Mouse (Mus musculus) G1E (cell line): Measurements from ENCODE around the gene Spg21. TPM values are rescaled to one million over a fixed set of nuclear protein-coding genes. Genes with fewer than 3 reads are reported as not detected.
A peak's percentile ranks its signal among the peaks of the same experiment; 100 is the strongest.

Source experiments
- ATAC-seq: 2 replicates; pipeline ENCODE4 v1.8.0; 2016; ENCODE audit warnings: mild to moderate bottlenecking; ENCODE audit not compliant: insufficient number of reproducible peaks, poor library complexity, low FRiP score, severe bottlenecking; ENCODE audit errors: extremely low read depth
- DNase-seq: peaks from one replicate; pipeline ENCODE4 v3.0.0; 2012; ENCODE audit warnings: low spot score
- H3K27me3 ChIP-seq: 2 replicates; pipeline ENCODE4 v1.6.1; 2012; ENCODE audit warnings: mild to moderate bottlenecking, low read length, inconsistent platforms; ENCODE audit not compliant: insufficient read depth
- H3K36me3 ChIP-seq: replicated peaks from 2 replicates; pipeline ENCODE3; 2012; ENCODE audit warnings: mild to moderate bottlenecking, inconsistent platforms
- H3K4me1 ChIP-seq: 2 replicates; pipeline ENCODE4 v1.6.1; 2012; ENCODE audit warnings: low read depth, low read length, inconsistent platforms, mixed read lengths; ENCODE audit not compliant: insufficient read depth
- H3K4me3 ChIP-seq: 2 replicates; pipeline ENCODE4 v1.5.1; 2012; ENCODE audit warnings: low read depth, mild to moderate bottlenecking, inconsistent platforms, low read length, moderate library complexity, mixed read lengths
- H3K9me3 ChIP-seq: replicated peaks from 2 replicates; pipeline ENCODE4 v1.6.1; 2012; ENCODE audit warnings: inconsistent platforms
- CTCF ChIP-seq: IDR thresholded peaks from 2 replicates; pipeline ENCODE4 v1.5.1; 2012; ENCODE audit warnings: low read depth, low read length, inconsistent platforms, mixed read lengths
- GATA1 ChIP-seq: IDR thresholded peaks from 2 replicates; pipeline ENCODE4 v1.6.1; 2012; ENCODE audit warnings: borderline replicate concordance, low read length, inconsistent platforms, mixed read lengths
- GATA2 ChIP-seq: IDR thresholded peaks from 2 replicates; pipeline ENCODE4 v1.6.1; 2012; ENCODE audit warnings: low read depth, low read length, inconsistent platforms, borderline replicate concordance
- POLR2AphosphoS5 ChIP-seq: IDR thresholded peaks from 2 replicates; pipeline ENCODE4 v1.6.1; 2012; ENCODE audit warnings: low read depth, low read length, inconsistent platforms; ENCODE audit not compliant: insufficient replicate concordance
- TAL1 ChIP-seq: conservative IDR thresholded peaks from 2 replicates; pipeline ENCODE4 v1.6.1; 2012; ENCODE audit warnings: low read depth, low read length, inconsistent platforms, mixed read lengths
- polyA plus RNA-seq: library from polyadenylated mRNA; stranded (reverse); fragments of >175 nt; gene quantifications from 2 replicates; pipeline ENCODE4 v1.2.3, GENCODE M21; 2012
- total RNA-seq, 2 experiments: library from RNA; stranded (forward) in 1 of 2; stranded (reverse) in 1 of 2; fragments of 200-1000 nt in 1 of 2; fragments of >200 nt in 1 of 2; fragmentation: Nextera tagmentation in 1 of 2; gene quantifications; 2 replicates each; pipeline ENCODE4 v1.2.3; 2014 to 2017

Spg21 gene
- total and polyA plus RNA-seq, 3 experiments, result 19.7 to 71.6 (median 40.2) TPM

DNA sequence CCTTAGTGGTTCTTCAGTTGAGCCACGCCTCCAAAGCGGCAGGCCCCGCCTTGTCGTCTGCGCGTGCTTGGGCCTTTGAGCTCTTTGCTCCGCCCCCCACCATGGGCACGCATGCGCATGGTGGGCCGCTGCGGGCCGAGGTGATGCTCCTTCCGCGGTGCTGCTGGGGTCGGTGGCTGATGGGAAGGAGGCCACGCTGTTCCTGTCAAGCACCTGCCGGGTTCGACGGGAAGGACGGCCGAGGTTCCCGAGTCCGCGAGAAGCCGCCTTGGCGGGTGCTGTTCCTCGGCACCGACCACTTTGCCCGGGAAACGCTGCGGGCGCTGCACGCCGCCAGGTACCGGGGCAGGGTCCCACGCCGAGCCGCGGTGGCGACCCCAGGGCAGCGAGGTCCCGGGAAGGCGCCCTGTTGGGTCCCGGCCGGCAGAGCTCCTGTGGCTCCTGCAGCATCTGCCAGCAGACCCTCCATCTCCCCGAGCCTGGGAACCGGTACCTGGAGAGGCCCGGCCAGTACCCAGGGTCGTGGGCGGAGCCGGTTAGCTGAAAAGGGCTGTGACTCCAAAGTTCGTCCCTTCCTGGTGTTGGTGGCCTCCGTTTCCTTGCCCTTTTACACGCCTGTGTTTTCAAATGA is 25.0 kb upstream of the Spg21 start, which contains the start of gene Mtfmt:
TSS of gene Mtfmt (plus strand) at position 112 of the 631 bp plus-strand sequence.
- H3K4me3 ChIP-seq, result peak within 1 kb of the TSS; percentile 98
- H3K4me1 ChIP-seq, result peaks cover 25% of the 10 kb centered on the region
- TF ChIP-seq TAL1 (no peak), GATA2 (no peak), GATA1 (no peak), POLR2AphosphoS5 (no peak), CTCF (no peak)
- peaks cover 4% of the 10 kb centered on the region for H3K27me3 ChIP-seq
- DNase-seq (peak; percentile 91), ATAC-seq (peak; percentile 60)
- H3K9me3 ChIP-seq, result no peaks in the 10 kb centered on the region
- H3K36me3 ChIP-seq, result peaks cover 30% of the 10 kb centered on the region

DNA sequence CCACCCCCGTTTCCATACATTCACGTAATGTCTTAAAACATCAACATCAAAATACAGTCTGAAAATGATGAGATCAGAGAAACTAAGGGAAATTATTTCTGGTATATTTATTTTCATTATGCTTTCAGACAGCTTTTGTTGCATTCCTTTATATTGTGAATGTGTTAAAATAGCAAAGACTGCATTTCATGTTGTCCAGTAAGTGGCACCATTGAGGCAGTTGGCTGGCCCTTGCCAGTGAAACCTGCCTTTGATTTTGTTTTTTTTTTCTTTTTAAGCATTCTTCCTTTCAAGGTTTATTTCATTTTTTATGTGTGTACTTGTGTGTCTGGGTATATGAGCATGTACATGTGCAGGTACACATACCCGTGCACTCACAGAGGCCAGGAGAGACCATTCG is 16.1 kb upstream of the Spg21 start:
- TF ChIP-seq POLR2AphosphoS5, result no peak
- TF ChIP-seq GATA1, result no peak
- TF ChIP-seq CTCF, result no peak
- TF ChIP-seq TAL1, result no peak
- Histone ChIP-seq H3K4me3 (no peak overlapping the region), H3K4me1 (peaks cover 2% of the 10 kb centered on the region; the same call in 1 of the 2 replicates), H3K9me3 (no peaks in the 10 kb centered on the region), H3K27me3 (no peaks in the 10 kb centered on the region), H3K36me3 (peaks cover 86% of the 10 kb centered on the region)
- no peak for ATAC-seq
- no peak for DNase-seq

- no peak for DNase-seq
- H3K9me3 ChIP-seq, result no peaks in the 10 kb centered on the region
- ATAC-seq, result no peak
- H3K4me3 ChIP-seq, result no peak overlapping the region
- no peak for TF ChIP-seq POLR2AphosphoS5
- TF ChIP-seq CTCF, result no peak
- TF ChIP-seq TAL1, result no peak
- no peak for TF ChIP-seq GATA2
- TF ChIP-seq GATA1, result no peak
- H3K4me1 ChIP-seq, result no peaks in the 10 kb centered on the region; the same call in 1 of the 2 replicates
- H3K36me3 ChIP-seq, result peaks cover 88% of the 10 kb centered on the region
- no peaks in the 10 kb centered on the region for H3K27me3 ChIP-seq
Observed at GRCm38 (mm10) chr9:65447951-65448350, 12.8 kb upstream of the Spg21 start.

DNA sequence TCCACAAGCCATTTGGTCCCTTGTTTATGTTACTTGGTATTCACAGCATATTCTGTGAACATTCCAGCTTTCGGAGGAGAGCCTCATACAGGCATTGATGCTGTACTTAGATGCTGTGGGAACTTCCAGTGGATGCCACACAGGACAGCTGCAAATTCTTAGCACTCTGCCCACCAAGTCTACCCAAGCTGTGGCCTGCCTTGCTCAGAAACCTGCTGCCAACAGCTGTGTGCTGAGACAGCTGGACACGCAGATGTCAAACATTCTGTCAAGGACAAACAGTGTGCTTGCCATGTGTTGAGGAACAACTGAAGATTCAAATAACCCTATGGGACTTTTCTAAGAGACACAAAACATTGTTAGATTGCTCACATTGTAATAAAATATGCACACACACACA is 1.8 kb upstream of the Spg21 start:
- TF ChIP-seq POLR2AphosphoS5 (no peak), TAL1 (no peak), CTCF (no peak), GATA2 (no peak), GATA1 (no peak)
- Histone ChIP-seq H3K9me3 (no peaks in the 10 kb centered on the region), H3K4me1 (peaks cover 31% of the 10 kb centered on the region), H3K4me3 (no peak overlapping the region), H3K27me3 (no peaks in the 10 kb centered on the region; the same call in 1 of the 2 replicates), H3K36me3 (peaks cover 7% of the 10 kb centered on the region)
- ATAC-seq (no peak), DNase-seq (no peak)

GRCm38 (mm10) chr9:65460198-65460597 is 549 bp upstream of the Spg21 start:
- Histone ChIP-seq H3K27me3 (no peaks in the 10 kb centered on the region; the same call in 1 of the 2 replicates), H3K4me1 (peaks cover 34% of the 10 kb centered on the region), H3K36me3 (peaks cover 12% of the 10 kb centered on the region), H3K4me3 (no peak overlapping the region), H3K9me3 (no peaks in the 10 kb centered on the region)
- ATAC-seq (no peak), DNase-seq (no peak)
- no peak for TF ChIP-seq GATA1
- no peak for TF ChIP-seq TAL1
- no peak for TF ChIP-seq POLR2AphosphoS5
- no peak for TF ChIP-seq CTCF
- no peak for TF ChIP-seq GATA2

GRCm38 (mm10) chr9:65462544-65462943 is 1.8 kb downstream of the Spg21 start:
- ATAC-seq (no peak), DNase-seq (no peak)
- Histone ChIP-seq H3K4me3 (no peak overlapping the region), H3K4me1 (peaks cover 34% of the 10 kb centered on the region), H3K9me3 (0 out of 2 replicates have a peak, but pooled peaks cover 2% of the 10 kb centered on the region), H3K27me3 (no peaks in the 10 kb centered on the region; the same call in 1 of the 2 replicates), H3K36me3 (peaks cover 30% of the 10 kb centered on the region)
- TF ChIP-seq CTCF, result no peak
- TF ChIP-seq POLR2AphosphoS5, result no peak
- no peak for TF ChIP-seq TAL1
- no peak for TF ChIP-seq GATA2
- TF ChIP-seq GATA1, result no peak
